Mouse (Mus musculus): ENCODE measurements at regions not wholly inside any gene's neighbourhood (a gene's known extent, or its start where the extent isn't known, plus 50 kb on each side); places are given as distances from the start of the nearest gene placed in this dataset.

- no peak for ATAC-seq (ENCODE audit: insufficient read depth, low FRiP score)
- H3K27ac ChIP-seq (ENCODE audit: low read length), result no peak overlapping the region
- H3K4me3 ChIP-seq (replicated peaks; ENCODE audit: low read length), result no peak overlapping the region
- WGBS, result 37% methylated on average over 5 of the region's 5 CpGs
- no peak overlapping the region for H3K4me2 ChIP-seq (ENCODE audit: low read depth, low read length)
- no peaks in the 10 kb centered on the region for H3K27me3 ChIP-seq (ENCODE audit: control insufficient read depth, insufficient read depth, low read length)
- no peaks in the 10 kb centered on the region for H3K9me3 ChIP-seq (replicated peaks; ENCODE audit: control insufficient read depth, low read length)
- H3K4me1 ChIP-seq (ENCODE audit: control insufficient read depth, insufficient read depth, low read length), result no peaks in the 10 kb centered on the region
- H3K36me3 ChIP-seq (ENCODE audit: control insufficient read depth, insufficient read depth, low read length), result no peaks in the 10 kb centered on the region
- no peak overlapping the region for H3K9ac ChIP-seq (ENCODE audit: low read length)
Measured at GRCm38 (mm10) chr6:93623541-93623940, 660.2 kb downstream of the Magi1 start.

DNA sequence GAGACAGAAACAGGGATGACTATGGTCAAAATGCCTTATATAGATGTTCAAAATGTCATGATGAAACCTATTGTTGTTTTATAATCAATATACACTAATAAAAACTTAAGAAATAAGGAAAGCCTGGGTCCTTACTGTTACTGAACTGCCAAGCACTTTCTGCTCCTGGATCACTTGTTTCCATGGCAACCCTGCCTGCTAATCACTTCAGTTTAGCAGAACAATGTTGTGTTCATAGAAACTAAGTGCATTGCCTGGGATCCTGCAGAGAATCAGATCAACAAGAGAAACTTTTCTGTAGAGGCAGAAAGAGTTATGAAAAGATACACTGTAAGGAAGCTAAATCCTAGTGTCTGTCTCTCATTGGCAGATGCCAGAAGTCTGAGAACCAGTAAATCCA is 666.8 kb downstream of the Magi1 start:
- no peaks in the 10 kb centered on the region for H3K27me3 ChIP-seq (ENCODE audit: control insufficient read depth, insufficient read depth, low read length)
- H3K4me3 ChIP-seq (replicated peaks; ENCODE audit: low read length), result no peak overlapping the region
- no peaks in the 10 kb centered on the region for H3K9me3 ChIP-seq (replicated peaks; ENCODE audit: control insufficient read depth, low read length)
- no peak for ATAC-seq (ENCODE audit: insufficient read depth, low FRiP score)
- H3K36me3 ChIP-seq (ENCODE audit: control insufficient read depth, insufficient read depth, low read length), result no peaks in the 10 kb centered on the region
- no peak overlapping the region for H3K9ac ChIP-seq (ENCODE audit: low read length)
- H3K4me1 ChIP-seq (ENCODE audit: control insufficient read depth, insufficient read depth, low read length), result no peaks in the 10 kb centered on the region
- H3K4me2 ChIP-seq (ENCODE audit: low read depth, low read length), result no peak overlapping the region
- H3K27ac ChIP-seq (ENCODE audit: low read length), result no peak overlapping the region

- WGBS, result 89% methylated on average over 2 of the region's 2 CpGs
- Histone ChIP-seq H3K4me1 (ENCODE audit: control insufficient read depth, insufficient read depth, low read length) (no peaks in the 10 kb centered on the region), H3K9me3 (replicated peaks; ENCODE audit: control insufficient read depth, low read length) (no peaks in the 10 kb centered on the region), H3K27me3 (ENCODE audit: control insufficient read depth, insufficient read depth, low read length) (no peaks in the 10 kb centered on the region), H3K36me3 (ENCODE audit: control insufficient read depth, insufficient read depth, low read length) (no peaks in the 10 kb centered on the region), H3K9ac (ENCODE audit: low read length) (no peak overlapping the region), H3K4me3 (replicated peaks; ENCODE audit: low read length) (no peak overlapping the region), H3K27ac (ENCODE audit: low read length) (no peak overlapping the region), H3K4me2 (ENCODE audit: low read depth, low read length) (no peak overlapping the region)
- ATAC-seq (ENCODE audit: insufficient read depth, low FRiP score), result no peak
Measured at GRCm38 (mm10) chr6:93600376-93600775, 657.1 kb upstream of the Adamts9 start.

DNA sequence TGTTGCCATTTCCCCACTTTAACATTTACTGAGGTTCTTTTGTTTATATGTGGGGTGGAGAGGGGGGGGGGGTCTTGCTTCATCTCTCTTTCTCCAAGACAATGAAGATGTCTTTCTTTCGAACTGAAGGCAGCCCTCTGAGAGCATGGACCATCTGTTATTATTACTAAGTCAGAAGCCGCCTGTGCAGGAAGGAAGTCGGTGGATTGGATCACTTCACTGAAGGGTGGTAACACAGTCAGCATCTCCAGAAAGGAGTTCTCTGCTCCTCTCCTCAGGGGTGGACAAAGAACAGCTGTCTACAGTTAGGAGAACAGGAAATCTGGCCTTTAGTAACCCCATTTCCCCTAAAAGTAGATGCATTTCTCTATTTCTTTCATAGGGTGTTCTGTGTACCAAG is 656.1 kb upstream of the Adamts9 start:
- no peak for ATAC-seq (ENCODE audit: insufficient read depth, low FRiP score)
- 40% methylated on average over 3 of the region's 3 CpGs for WGBS
- H3K27me3 ChIP-seq (ENCODE audit: control insufficient read depth, insufficient read depth, low read length), result no peaks in the 10 kb centered on the region

DNA sequence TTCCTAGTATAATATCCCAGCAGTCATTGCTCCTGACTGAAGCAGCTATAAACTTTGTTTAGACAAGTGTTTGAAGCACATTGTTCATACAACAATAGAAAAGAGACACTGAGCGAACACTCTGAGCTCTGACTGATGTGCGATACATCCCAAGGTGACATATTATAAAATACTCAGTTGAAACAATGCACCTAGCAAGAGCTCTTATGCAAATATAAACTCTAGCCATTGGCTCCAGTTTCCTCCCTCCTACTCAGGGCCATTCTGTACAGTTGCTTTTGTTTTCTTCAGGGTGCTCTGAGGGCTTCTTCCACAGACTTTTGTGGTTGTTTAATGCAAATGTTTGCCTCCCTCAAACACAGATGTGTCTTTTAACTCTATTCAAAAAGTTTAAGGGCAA is 646.6 kb upstream of the Adamts9 start:
- WGBS, result 82% methylated on average over 2 of the region's 2 CpGs
- no peak overlapping the region for H3K4me2 ChIP-seq (ENCODE audit: low read depth, low read length)
- H3K36me3 ChIP-seq (ENCODE audit: control insufficient read depth, insufficient read depth, low read length), result no peaks in the 10 kb centered on the region
- H3K27ac ChIP-seq (ENCODE audit: low read length), result no peak overlapping the region
- H3K4me3 ChIP-seq (replicated peaks; ENCODE audit: low read length), result no peak overlapping the region
- H3K9me3 ChIP-seq (replicated peaks; ENCODE audit: control insufficient read depth, low read length), result no peaks in the 10 kb centered on the region
- no peaks in the 10 kb centered on the region for H3K27me3 ChIP-seq (ENCODE audit: control insufficient read depth, insufficient read depth, low read length)
- ATAC-seq (ENCODE audit: insufficient read depth, low FRiP score), result no peak
- H3K4me1 ChIP-seq (ENCODE audit: control insufficient read depth, insufficient read depth, low read length), result no peaks in the 10 kb centered on the region
- no peak overlapping the region for H3K9ac ChIP-seq (ENCODE audit: low read length)

More for the DNA sequence above, 656.1 kb upstream of the Adamts9 start:
- Histone ChIP-seq H3K27ac (ENCODE audit: low read length) (no peak overlapping the region), H3K9ac (ENCODE audit: low read length) (no peak overlapping the region), H3K4me3 (replicated peaks; ENCODE audit: low read length) (no peak overlapping the region), H3K9me3 (replicated peaks; ENCODE audit: control insufficient read depth, low read length) (no peaks in the 10 kb centered on the region), H3K36me3 (ENCODE audit: control insufficient read depth, insufficient read depth, low read length) (no peaks in the 10 kb centered on the region), H3K4me2 (ENCODE audit: low read depth, low read length) (no peak overlapping the region), H3K4me1 (ENCODE audit: control insufficient read depth, insufficient read depth, low read length) (no peaks in the 10 kb centered on the region)

- Histone ChIP-seq H3K4me1 (ENCODE audit: control insufficient read depth, insufficient read depth, low read length) (no peaks in the 10 kb centered on the region), H3K9ac (ENCODE audit: low read length) (no peak overlapping the region), H3K9me3 (replicated peaks; ENCODE audit: control insufficient read depth, low read length) (no peaks in the 10 kb centered on the region), H3K4me3 (replicated peaks; ENCODE audit: low read length) (no peak overlapping the region), H3K27ac (ENCODE audit: low read length) (no peak overlapping the region), H3K36me3 (ENCODE audit: control insufficient read depth, insufficient read depth, low read length) (no peaks in the 10 kb centered on the region), H3K4me2 (ENCODE audit: low read depth, low read length) (no peak overlapping the region), H3K27me3 (ENCODE audit: control insufficient read depth, insufficient read depth, low read length) (no peaks in the 10 kb centered on the region)
- no peak for ATAC-seq (ENCODE audit: insufficient read depth, low FRiP score)
- 84% methylated on average over 2 of the region's 2 CpGs for WGBS
Measured at GRCm38 (mm10) chr6:93586871-93587270, 643.6 kb upstream of the Adamts9 start.

DNA sequence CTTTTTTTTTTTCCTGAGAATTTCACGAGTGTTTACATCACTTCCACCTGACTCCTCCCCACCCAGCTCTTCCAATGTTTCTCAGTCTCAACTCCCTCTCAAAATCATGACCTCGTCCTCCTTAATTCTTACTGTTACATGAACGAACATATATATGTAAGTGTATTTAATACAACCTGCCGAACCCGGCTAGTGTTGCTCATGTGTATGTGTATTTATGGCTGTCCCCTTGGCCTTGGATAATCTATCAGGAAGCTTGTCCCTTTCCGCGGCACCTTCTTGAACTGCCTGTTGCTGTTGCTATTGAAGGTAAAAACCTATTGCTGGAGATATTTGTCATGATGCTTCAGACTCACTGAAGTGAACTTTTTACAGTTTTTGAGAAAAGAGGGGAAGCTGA is 637.8 kb upstream of the Adamts9 start:
- H3K9me3 ChIP-seq (replicated peaks; ENCODE audit: control insufficient read depth, low read length), result no peaks in the 10 kb centered on the region
- no peak for ATAC-seq (ENCODE audit: insufficient read depth, low FRiP score)
- H3K36me3 ChIP-seq (ENCODE audit: control insufficient read depth, insufficient read depth, low read length), result no peaks in the 10 kb centered on the region
- H3K4me1 ChIP-seq (ENCODE audit: control insufficient read depth, insufficient read depth, low read length), result no peaks in the 10 kb centered on the region
- 72% methylated on average over 7 of the region's 7 CpGs for WGBS
- H3K27ac ChIP-seq (ENCODE audit: low read length), result no peak overlapping the region
- no peaks in the 10 kb centered on the region for H3K27me3 ChIP-seq (ENCODE audit: control insufficient read depth, insufficient read depth, low read length)
- H3K4me3 ChIP-seq (replicated peaks; ENCODE audit: low read length), result no peak overlapping the region
- H3K4me2 ChIP-seq (ENCODE audit: low read depth, low read length), result no peak overlapping the region
- no peak overlapping the region for H3K9ac ChIP-seq (ENCODE audit: low read length)

- Histone ChIP-seq H3K4me2 (ENCODE audit: low read depth, low read length) (no peak overlapping the region), H3K9ac (ENCODE audit: low read length) (no peak overlapping the region), H3K27me3 (ENCODE audit: control insufficient read depth, insufficient read depth, low read length) (no peaks in the 10 kb centered on the region), H3K36me3 (ENCODE audit: control insufficient read depth, insufficient read depth, low read length) (no peaks in the 10 kb centered on the region), H3K4me1 (ENCODE audit: control insufficient read depth, insufficient read depth, low read length) (no peaks in the 10 kb centered on the region), H3K9me3 (replicated peaks; ENCODE audit: control insufficient read depth, low read length) (no peaks in the 10 kb centered on the region), H3K27ac (ENCODE audit: low read length) (no peak overlapping the region), H3K4me3 (replicated peaks; ENCODE audit: low read length) (no peak overlapping the region)
- no peak for ATAC-seq (ENCODE audit: insufficient read depth, low FRiP score)
- 67% methylated on average over 6 of the region's 6 CpGs for WGBS
Measured at GRCm38 (mm10) chr6:93580716-93581115, 637.4 kb upstream of the Adamts9 start.

- Histone ChIP-seq H3K4me1 (ENCODE audit: control insufficient read depth, insufficient read depth, low read length) (no peaks in the 10 kb centered on the region), H3K27ac (ENCODE audit: low read length) (no peak overlapping the region), H3K9me3 (replicated peaks; ENCODE audit: control insufficient read depth, low read length) (no peaks in the 10 kb centered on the region), H3K36me3 (ENCODE audit: control insufficient read depth, insufficient read depth, low read length) (no peaks in the 10 kb centered on the region), H3K9ac (ENCODE audit: low read length) (no peak overlapping the region), H3K4me2 (ENCODE audit: low read depth, low read length) (no peak overlapping the region), H3K27me3 (ENCODE audit: control insufficient read depth, insufficient read depth, low read length) (no peaks in the 10 kb centered on the region), H3K4me3 (replicated peaks; ENCODE audit: low read length) (no peak overlapping the region)
- ATAC-seq (ENCODE audit: insufficient read depth, low FRiP score), result no peak
- 86% methylated on average over 6 of the region's 6 CpGs for WGBS
Measured at GRCm38 (mm10) chr6:93575249-93575648, 632.0 kb upstream of the Adamts9 start.
